Mouse (Mus musculus): ENCODE data around the gene Htr1d. TPM values are rescaled to one million over a fixed set of nuclear protein-coding genes. Genes with fewer than 3 reads are reported as not detected.
A peak's percentile ranks its signal among the peaks of the same experiment; 100 is the strongest.

Htr1d gene
- 0.59 and 0.84 TPM in 2 replicates for polyA plus RNA-seq (2014; fragmentation: Nextera tagmentation; extraction: Ambion mirVana)

DNA sequence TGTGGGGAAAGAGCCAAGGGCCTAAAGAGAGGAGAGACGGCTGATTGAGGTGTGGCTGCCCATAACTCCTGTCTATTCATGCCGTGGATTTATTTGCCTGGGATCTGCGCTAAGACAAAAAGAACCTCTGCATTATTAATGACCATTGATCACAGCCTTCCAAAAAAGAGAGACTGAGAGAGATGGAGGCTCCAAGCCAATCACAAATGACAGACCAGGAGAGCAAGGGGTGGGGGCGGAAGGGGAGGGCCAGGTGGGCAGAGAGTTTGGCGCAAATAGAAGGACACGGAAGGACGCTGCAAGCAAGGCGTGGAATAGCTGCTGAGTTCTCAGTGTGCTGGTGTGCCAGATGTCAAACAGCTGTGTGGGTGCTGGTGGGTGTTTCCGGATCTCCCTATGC lies at the start of gene Htr1d:
Htr1d (plus strand) TSS at position 301 of the 400 bp plus-strand sequence.
- WGBS = 75% methylated on average over 9 of the region's 9 CpGs
- Histone ChIP-seq H3K9me3 (replicated peaks; ENCODE audit: control insufficient read depth, low read length) (no peaks in the 10 kb centered on the region), H3K27ac (ENCODE audit: low read depth, low read length) (no peak within 1 kb of the TSS), H3K36me3 (ENCODE audit: control insufficient read depth, insufficient read depth, low read length) (no peaks in the 10 kb centered on the region), H3K9ac (ENCODE audit: low read length) (peak within 1 kb of the TSS; percentile 58), H3K4me2 (ENCODE audit: low read length) (peak within 1 kb of the TSS; percentile 82), H3K4me3 (ENCODE audit: low read depth, low read length) (peak within 1 kb of the TSS; percentile 39), H3K4me1 (ENCODE audit: control insufficient read depth, insufficient read depth, low read length) (0 out of 2 replicates have a peak, but pooled peaks cover 4% of the 10 kb centered on the region), H3K27me3 (replicated peaks; ENCODE audit: control insufficient read depth, insufficient read depth, low read length) (peaks cover 20% of the 10 kb centered on the region; the same call in 1 of the 2 replicates)
- DNase-seq (ENCODE audit: low spot score) (no peak), ATAC-seq (no peak)

DNA sequence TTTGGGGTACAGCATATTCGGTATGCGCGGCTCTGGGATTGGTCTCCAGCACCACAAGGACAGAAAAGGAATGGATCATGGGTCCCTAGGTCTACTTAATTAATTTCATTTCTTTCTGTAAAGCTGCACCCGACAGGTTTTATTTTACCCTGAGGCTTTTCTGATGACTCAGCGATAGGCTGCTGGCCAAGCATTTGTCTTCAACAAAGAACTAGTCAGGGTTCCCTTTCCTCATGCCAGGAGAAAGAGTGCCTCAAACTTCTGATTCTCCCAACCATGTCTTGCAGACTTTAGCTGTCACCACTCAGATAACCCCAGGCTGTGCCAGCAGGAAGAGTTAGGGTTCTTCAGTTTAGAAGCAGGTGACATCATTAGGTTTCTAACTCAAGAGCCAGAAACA lies 46.3 kb upstream of the Htr1d start:
- DNase-seq (ENCODE audit: low spot score) (peak; percentile 39), ATAC-seq (no peak)
- H3K36me3 ChIP-seq (ENCODE audit: control insufficient read depth, insufficient read depth, low read length) = no peaks in the 10 kb centered on the region
- no peak overlapping the region for H3K4me2 ChIP-seq (ENCODE audit: low read length)
- no peak overlapping the region for H3K27ac ChIP-seq (ENCODE audit: low read depth, low read length)
- H3K27me3 ChIP-seq (replicated peaks; ENCODE audit: control insufficient read depth, insufficient read depth, low read length) = no peaks in the 10 kb centered on the region
- no peak overlapping the region for H3K4me3 ChIP-seq (ENCODE audit: low read depth, low read length)
- H3K9me3 ChIP-seq (replicated peaks; ENCODE audit: control insufficient read depth, low read length) = no peaks in the 10 kb centered on the region
- peaks cover 8% of the 10 kb centered on the region; the same call in 1 of the 2 replicates for H3K4me1 ChIP-seq (ENCODE audit: control insufficient read depth, insufficient read depth, low read length)
- H3K9ac ChIP-seq (ENCODE audit: low read length) = no peak overlapping the region
- WGBS = 70% methylated on average over 5 of the region's 5 CpGs

DNA sequence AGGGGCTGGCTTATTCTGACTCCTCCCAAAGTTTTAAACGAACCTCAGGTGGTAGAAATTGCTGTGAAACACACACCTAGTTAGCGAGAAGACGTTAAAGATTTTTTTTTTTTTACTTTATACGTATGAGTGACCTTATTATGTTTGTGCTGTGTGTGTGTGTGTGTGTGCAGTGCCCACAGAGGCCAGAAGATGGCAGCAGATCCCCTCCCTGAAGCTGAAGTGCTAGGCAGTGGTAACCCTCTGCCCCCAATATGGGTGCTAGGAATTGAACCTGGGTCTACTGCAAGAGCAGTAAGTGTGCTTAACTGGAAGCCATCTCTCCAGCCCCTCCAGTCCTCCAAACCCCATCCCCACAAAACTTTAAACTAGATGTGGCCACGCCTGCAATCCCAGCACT lies 40.3 kb upstream of the Htr1d start:
- H3K4me3 ChIP-seq (ENCODE audit: low read depth, low read length) = no peak overlapping the region
- H3K27me3 ChIP-seq (replicated peaks; ENCODE audit: control insufficient read depth, insufficient read depth, low read length) = no peaks in the 10 kb centered on the region
- no peak overlapping the region for H3K4me2 ChIP-seq (ENCODE audit: low read length)
- ATAC-seq (no peak), DNase-seq (ENCODE audit: low spot score) (no peak)
- H3K36me3 ChIP-seq (ENCODE audit: control insufficient read depth, insufficient read depth, low read length) = no peaks in the 10 kb centered on the region
- no peaks in the 10 kb centered on the region for H3K9me3 ChIP-seq (replicated peaks; ENCODE audit: control insufficient read depth, low read length)
- H3K4me1 ChIP-seq (ENCODE audit: control insufficient read depth, insufficient read depth, low read length) = no peaks in the 10 kb centered on the region
- H3K9ac ChIP-seq (ENCODE audit: low read length) = no peak overlapping the region
- no peak overlapping the region for H3K27ac ChIP-seq (ENCODE audit: low read depth, low read length)
- 85% methylated on average over 5 of the region's 5 CpGs for WGBS

DNA sequence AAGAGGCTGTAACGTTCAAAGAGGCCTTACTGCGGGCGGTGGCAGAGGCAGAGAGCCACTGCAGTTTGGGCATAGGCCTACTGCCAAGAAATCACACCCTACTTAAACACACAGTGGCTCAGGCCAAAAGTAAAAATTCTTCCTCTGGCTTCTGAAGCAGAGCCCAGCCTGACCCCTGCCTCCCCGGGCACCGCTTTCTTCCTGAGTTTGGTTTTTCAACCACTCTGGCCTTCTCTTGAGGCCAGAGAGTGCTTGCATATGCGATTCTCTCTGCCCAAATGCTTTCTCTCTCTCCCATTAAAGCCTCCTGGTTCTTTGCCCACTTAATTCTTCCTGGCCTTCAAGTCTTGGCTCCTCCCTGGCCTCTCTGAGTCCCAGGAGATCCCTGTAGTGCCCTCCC lies 39.5 kb upstream of the Htr1d start:
- 81% methylated on average over 6 of the region's 6 CpGs for WGBS
- ATAC-seq (no peak), DNase-seq (ENCODE audit: low spot score) (no peak)
- no peak overlapping the region for H3K9ac ChIP-seq (ENCODE audit: low read length)
- no peaks in the 10 kb centered on the region for H3K9me3 ChIP-seq (replicated peaks; ENCODE audit: control insufficient read depth, low read length)
- no peaks in the 10 kb centered on the region for H3K27me3 ChIP-seq (replicated peaks; ENCODE audit: control insufficient read depth, insufficient read depth, low read length)
- no peak overlapping the region for H3K4me3 ChIP-seq (ENCODE audit: low read depth, low read length)
- H3K4me2 ChIP-seq (ENCODE audit: low read length) = no peak overlapping the region
- H3K4me1 ChIP-seq (ENCODE audit: control insufficient read depth, insufficient read depth, low read length) = no peaks in the 10 kb centered on the region
- H3K27ac ChIP-seq (ENCODE audit: low read depth, low read length) = no peak overlapping the region
- H3K36me3 ChIP-seq (ENCODE audit: control insufficient read depth, insufficient read depth, low read length) = no peaks in the 10 kb centered on the region

GRCm38 (mm10) chr4:136387261-136387660 lies 36.1 kb upstream of the Htr1d start:
- no peak overlapping the region for H3K9ac ChIP-seq (ENCODE audit: low read length)
- no peaks in the 10 kb centered on the region for H3K36me3 ChIP-seq (ENCODE audit: control insufficient read depth, insufficient read depth, low read length)
- H3K4me1 ChIP-seq (ENCODE audit: control insufficient read depth, insufficient read depth, low read length) = no peaks in the 10 kb centered on the region
- H3K4me2 ChIP-seq (ENCODE audit: low read length) = no peak overlapping the region
- ATAC-seq = no peak
- H3K27me3 ChIP-seq (replicated peaks; ENCODE audit: control insufficient read depth, insufficient read depth, low read length) = no peaks in the 10 kb centered on the region
- WGBS = 47% methylated on average over 11 of the region's 11 CpGs
- H3K27ac ChIP-seq (ENCODE audit: low read depth, low read length) = no peak overlapping the region
- H3K9me3 ChIP-seq (replicated peaks; ENCODE audit: control insufficient read depth, low read length) = no peaks in the 10 kb centered on the region
- H3K4me3 ChIP-seq (ENCODE audit: low read depth, low read length) = no peak overlapping the region
- DNase-seq (ENCODE audit: low spot score) = no peak

DNA sequence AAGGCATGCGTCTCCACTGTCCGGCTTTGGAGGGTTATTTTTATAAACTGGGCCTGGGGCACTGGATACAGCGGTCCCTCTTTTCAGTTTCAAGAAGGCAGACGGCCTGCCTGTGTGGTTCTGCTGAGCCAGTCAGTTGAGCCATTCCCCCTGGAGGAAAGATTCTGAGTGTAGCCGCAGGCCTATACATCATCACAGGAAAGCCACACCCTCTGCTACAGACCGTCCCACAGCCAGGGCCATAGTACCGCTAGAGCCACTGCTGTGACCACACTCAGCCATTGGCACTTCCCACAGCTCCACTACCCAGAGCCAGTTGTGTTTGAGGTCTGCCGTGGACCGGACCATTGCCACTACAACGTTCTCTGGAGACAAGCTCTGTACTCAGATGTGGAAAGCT lies 21.5 kb upstream of the Htr1d start:
- no peak for ATAC-seq
- no peaks in the 10 kb centered on the region for H3K9me3 ChIP-seq (replicated peaks; ENCODE audit: control insufficient read depth, low read length)

GRCm38 (mm10) chr4:136407831-136408230 lies 15.5 kb upstream of the Htr1d start:
- H3K9ac ChIP-seq (ENCODE audit: low read length) = no peak overlapping the region

More for the DNA sequence above, 21.5 kb upstream of the Htr1d start:
- no peak for DNase-seq (ENCODE audit: low spot score)
- no peaks in the 10 kb centered on the region for H3K4me1 ChIP-seq (ENCODE audit: control insufficient read depth, insufficient read depth, low read length)
- no peak overlapping the region for H3K4me2 ChIP-seq (ENCODE audit: low read length)
- no peaks in the 10 kb centered on the region for H3K27me3 ChIP-seq (replicated peaks; ENCODE audit: control insufficient read depth, insufficient read depth, low read length)
- no peak overlapping the region for H3K9ac ChIP-seq (ENCODE audit: low read length)
- no peak overlapping the region for H3K4me3 ChIP-seq (ENCODE audit: low read depth, low read length)
- no peak overlapping the region for H3K27ac ChIP-seq (ENCODE audit: low read depth, low read length)
- no peaks in the 10 kb centered on the region for H3K36me3 ChIP-seq (ENCODE audit: control insufficient read depth, insufficient read depth, low read length)
- 91% methylated on average over 10 of the region's 10 CpGs for WGBS

DNA sequence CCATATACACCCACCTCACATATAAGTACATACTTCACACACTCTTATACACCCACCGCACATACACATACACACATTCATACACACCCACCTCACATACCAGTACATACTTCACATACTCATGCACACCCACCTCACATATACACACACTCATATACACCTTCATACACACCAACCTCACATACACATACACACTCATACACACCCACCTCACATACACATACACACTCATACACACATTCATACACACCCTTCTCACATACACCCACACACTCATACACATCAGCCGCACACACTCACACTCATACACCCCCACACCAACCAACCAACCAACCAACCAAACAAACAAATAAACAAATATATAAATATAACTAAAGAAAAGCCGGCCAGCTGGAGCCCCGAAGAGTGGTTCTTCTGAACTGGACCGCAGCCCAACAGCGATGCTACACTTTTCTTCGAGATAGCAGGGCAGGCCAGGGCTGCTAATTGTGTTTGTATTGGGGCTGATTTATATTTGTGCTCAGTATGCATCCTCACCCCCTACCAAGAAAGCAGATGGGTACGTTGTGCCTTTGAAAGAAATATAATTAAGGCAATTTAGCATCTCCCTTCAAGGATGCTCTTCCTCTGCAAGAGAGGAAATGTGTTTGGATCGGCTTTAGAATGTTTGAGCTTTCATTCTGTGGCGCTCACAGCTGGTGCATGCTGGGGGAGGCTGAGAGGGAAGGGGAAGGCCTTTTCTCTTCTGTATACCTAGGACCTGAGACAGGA lies 11.1 kb upstream of the Htr1d start:
- H3K4me1 ChIP-seq (ENCODE audit: control insufficient read depth, insufficient read depth, low read length) = no peaks in the 10 kb centered on the region
- no peaks in the 10 kb centered on the region for H3K27me3 ChIP-seq (replicated peaks; ENCODE audit: control insufficient read depth, insufficient read depth, low read length)
- DNase-seq (ENCODE audit: low spot score) = peak; percentile 50
- H3K9ac ChIP-seq (ENCODE audit: low read length) = no peak overlapping the region
- 0 out of 2 replicates have a peak, but pooled peaks have one; percentile 29 for ATAC-seq
- H3K9me3 ChIP-seq (replicated peaks; ENCODE audit: control insufficient read depth, low read length) = no peaks in the 10 kb centered on the region
- peak overlapping the region; percentile 60 for H3K27ac ChIP-seq (ENCODE audit: low read depth, low read length)
- no peak overlapping the region for H3K4me3 ChIP-seq (ENCODE audit: low read depth, low read length)
- no peak overlapping the region for H3K4me2 ChIP-seq (ENCODE audit: low read length)
- WGBS = 66% methylated on average over 10 of the region's 10 CpGs
- H3K36me3 ChIP-seq (ENCODE audit: control insufficient read depth, insufficient read depth, low read length) = no peaks in the 10 kb centered on the region

More at GRCm38 (mm10) chr4:136407831-136408230, 15.5 kb upstream of the Htr1d start:
- no peaks in the 10 kb centered on the region for H3K9me3 ChIP-seq (replicated peaks; ENCODE audit: control insufficient read depth, low read length)
- ATAC-seq (no peak), DNase-seq (ENCODE audit: low spot score) (no peak)
- H3K4me1 ChIP-seq (ENCODE audit: control insufficient read depth, insufficient read depth, low read length) = no peaks in the 10 kb centered on the region
- no peak overlapping the region for H3K4me2 ChIP-seq (ENCODE audit: low read length)
- WGBS = 76% methylated on average over 11 of the region's 11 CpGs
- H3K27me3 ChIP-seq (replicated peaks; ENCODE audit: control insufficient read depth, insufficient read depth, low read length) = no peaks in the 10 kb centered on the region
- no peak overlapping the region for H3K27ac ChIP-seq (ENCODE audit: low read depth, low read length)
- no peak overlapping the region for H3K4me3 ChIP-seq (ENCODE audit: low read depth, low read length)
- no peaks in the 10 kb centered on the region for H3K36me3 ChIP-seq (ENCODE audit: control insufficient read depth, insufficient read depth, low read length)

GRCm38 (mm10) chr4:136415477-136415876 lies 7.8 kb upstream of the Htr1d start:
- WGBS = 84% methylated on average over 9 of the region's 9 CpGs

More at GRCm38 (mm10) chr4:136415477-136415876, 7.8 kb upstream of the Htr1d start:
- Histone ChIP-seq H3K4me3 (ENCODE audit: low read depth, low read length) (no peak overlapping the region), H3K9ac (ENCODE audit: low read length) (no peak overlapping the region), H3K4me1 (ENCODE audit: control insufficient read depth, insufficient read depth, low read length) (no peaks in the 10 kb centered on the region), H3K4me2 (ENCODE audit: low read length) (no peak overlapping the region), H3K27ac (ENCODE audit: low read depth, low read length) (no peak overlapping the region), H3K27me3 (replicated peaks; ENCODE audit: control insufficient read depth, insufficient read depth, low read length) (no peaks in the 10 kb centered on the region), H3K9me3 (replicated peaks; ENCODE audit: control insufficient read depth, low read length) (no peaks in the 10 kb centered on the region), H3K36me3 (ENCODE audit: control insufficient read depth, insufficient read depth, low read length) (no peaks in the 10 kb centered on the region)
- DNase-seq (ENCODE audit: low spot score) = no peak
- no peak for ATAC-seq

Measured in forebrain, embryonic 14.5 days (tissue).